Mouse (Mus musculus): ENCODE results near the gene Camkv. TPM values are rescaled to one million over a fixed set of nuclear protein-coding genes. Genes with fewer than 3 reads are reported as not detected.

The Camkv gene
- total and polyA plus RNA-seq, 3 experiments = not detected

- DNase-seq (ENCODE audit: extremely low read depth) = no peak
- Histone ChIP-seq H3K4me3 (replicated peaks in 1 of 3; ENCODE audit: low read depth in 2 of 3, low read length in 2 of 3, poor library complexity in 1 of 3) (no peak overlapping the region), H3K9me3 (replicated peaks; ENCODE audit: low read length) (no peaks in the 10 kb centered on the region), H3K9ac (ENCODE audit: insufficient read depth, low read depth) (no peak overlapping the region), H3K79me2 (replicated peaks; ENCODE audit: control insufficient read depth, extremely low read depth, insufficient read depth, poor library complexity, severe bottlenecking) (no peaks in the 10 kb centered on the region), H3K27ac (ENCODE audit: insufficient read depth, low read depth) (no peak overlapping the region), H3K36me3 (replicated peaks in 1 of 2; ENCODE audit: control insufficient read depth in 1 of 2, insufficient read depth in 1 of 2, low read length in 1 of 2) (peaks cover 25 to 49% of the 10 kb centered on the region in 2 experiments), H3K4me2 (ENCODE audit: insufficient read depth, low read depth, poor library complexity, severe bottlenecking) (no peak overlapping the region), H3K27me3 (replicated peaks) (no peaks in the 10 kb centered on the region), H3K4me1 (ENCODE audit: control insufficient read depth in 1 of 2, insufficient read depth in 2 of 2) (peaks cover 13 to 31% of the 10 kb centered on the region in 2 experiments; a peak in 3 of 4 replicates)
- in situ Hi-C loops (cut with MboI; ENCODE audit: low pct_ligation_motif_present, low pct_unique_long_range_greater_than_20kb, low sequenced_read_pairs) (no loop called here), dilution Hi-C loops (cut with MboI; ENCODE audit: extremely low pct_ligation_motif_present, extremely low pct_unique_long_range_greater_than_20kb, low sequenced_read_pairs) (no loop called here)
- TF ChIP-seq EP300 (IDR thresholded peaks at IDR 0.05; ENCODE audit: low read length) = no peak
- TF ChIP-seq RCOR1 (conservative IDR thresholded peaks at IDR 0.05; ENCODE audit: low read depth, low read length) = no peak
- no peak for TF ChIP-seq HCFC1 (IDR thresholded peaks at IDR 0.05; ENCODE audit: low read depth, low read length)
- no peak for TF ChIP-seq CTCF (conservative IDR thresholded peaks at IDR 0.05 in 1 of 2, IDR thresholded peaks at IDR 0.05 in 1 of 2; ENCODE audit: low read depth in 2 of 2, low read length in 2 of 2)
- TF ChIP-seq ELF1 (IDR thresholded peaks at IDR 0.05; ENCODE audit: low read depth, low read length) = no peak
- TF ChIP-seq MAFK (IDR thresholded peaks at IDR 0.05; ENCODE audit: insufficient replicate concordance, low read length) = no peak
- TF ChIP-seq TBP (conservative IDR thresholded peaks at IDR 0.05; ENCODE audit: low read depth, low read length) = no peak
- TF ChIP-seq CHD2 (IDR thresholded peaks at IDR 0.05; ENCODE audit: low read length) = no peak
- TF ChIP-seq NELFE (IDR thresholded peaks at IDR 0.05; ENCODE audit: low read depth, low read length) = no peak
- TF ChIP-seq BHLHE40 (IDR thresholded peaks at IDR 0.05; ENCODE audit: low read depth, low read length) = no peak
- no peak for TF ChIP-seq POLR2A (IDR thresholded peaks at IDR 0.05; ENCODE audit: low read depth, low read length)
- TF ChIP-seq TCF12 (IDR thresholded peaks at IDR 0.05; ENCODE audit: low read depth, low read length) = no peak
Measured at GRCm38 (mm10) chr9:107901627-107901914, 33.9 kb upstream of the Camkv start.

GRCm38 (mm10) chr9:107904726-107905125 lies 30.7 kb upstream of the Camkv start:
- Histone ChIP-seq H3K79me2 (replicated peaks; ENCODE audit: control insufficient read depth, extremely low read depth, insufficient read depth, poor library complexity, severe bottlenecking) (no peaks in the 10 kb centered on the region), H3K27me3 (replicated peaks) (peaks cover 13% of the 10 kb centered on the region), H3K27ac (ENCODE audit: insufficient read depth, low read depth) (no peak overlapping the region), H3K4me3 (replicated peaks in 1 of 3; ENCODE audit: low read depth in 2 of 3, low read length in 2 of 3, poor library complexity in 1 of 3) (no peak overlapping the region), H3K4me2 (ENCODE audit: insufficient read depth, low read depth, poor library complexity, severe bottlenecking) (no peak overlapping the region), H3K9me3 (replicated peaks; ENCODE audit: low read length) (no peaks in the 10 kb centered on the region), H3K4me1 (ENCODE audit: control insufficient read depth in 1 of 2, insufficient read depth in 2 of 2) (peaks cover 8 to 26% of the 10 kb centered on the region in 2 experiments; a peak in 3 of 4 replicates), H3K9ac (ENCODE audit: insufficient read depth, low read depth) (no peak overlapping the region), H3K36me3 (replicated peaks in 1 of 2; ENCODE audit: control insufficient read depth in 1 of 2, insufficient read depth in 1 of 2, low read length in 1 of 2) (peaks cover 25 to 36% of the 10 kb centered on the region in 2 experiments)
- TF ChIP-seq IRF4 (IDR thresholded peaks at IDR 0.05; ENCODE audit: low read depth, low read length) = peak; percentile 54; the same call in 1 of the 2 replicates
- TF ChIP-seq MAZ (IDR thresholded peaks at IDR 0.05; ENCODE audit: low read depth, low read length) = peak; percentile 66; the same call in 1 of the 2 replicates
- peak; percentile 66; the same call in 1 of the 2 replicates for TF ChIP-seq NELFE (IDR thresholded peaks at IDR 0.05; ENCODE audit: low read depth, low read length)
- TF ChIP-seq HCFC1 (IDR thresholded peaks at IDR 0.05; ENCODE audit: low read depth, low read length) = no peak
- no peak for TF ChIP-seq ZKSCAN1 (IDR thresholded peaks at IDR 0.05; ENCODE audit: borderline replicate concordance, low read depth, low read length)
- peak; percentile 90 for TF ChIP-seq SMC3 (IDR thresholded peaks at IDR 0.05; ENCODE audit: low read depth, low read length)
- TF ChIP-seq MYC (IDR thresholded peaks at IDR 0.05; ENCODE audit: low read depth, low read length) = 0 out of 2 replicates have a peak, but pooled peaks have one; percentile 57
- TF ChIP-seq TCF12 (IDR thresholded peaks at IDR 0.05; ENCODE audit: low read depth, low read length) = 0 out of 2 replicates have a peak, but pooled peaks have one; percentile 51
- TF ChIP-seq ZC3H11A (IDR thresholded peaks at IDR 0.05; ENCODE audit: low read depth, low read length) = peak; percentile 71
- TF ChIP-seq E2F4 (IDR thresholded peaks at IDR 0.05; ENCODE audit: insufficient replicate concordance, low read depth, low read length) = no peak
- no peak for TF ChIP-seq ZNF384 (IDR thresholded peaks at IDR 0.05; ENCODE audit: low read depth, low read length)
- peak; percentile 83 to 99 for TF ChIP-seq CTCF (conservative IDR thresholded peaks at IDR 0.05 in 1 of 2, IDR thresholded peaks at IDR 0.05 in 1 of 2; ENCODE audit: low read depth in 2 of 2, low read length in 2 of 2)
- peak; percentile 98 for TF ChIP-seq RAD21 (IDR thresholded peaks at IDR 0.05; ENCODE audit: low read depth, low read length)
- TF ChIP-seq SIN3A (IDR thresholded peaks at IDR 0.05; ENCODE audit: low read length) = peak; percentile 53; the same call in 1 of the 2 replicates
- peak; percentile 86 for DNase-seq (ENCODE audit: extremely low read depth)
- dilution Hi-C loops (cut with MboI; ENCODE audit: extremely low pct_ligation_motif_present, extremely low pct_unique_long_range_greater_than_20kb, low sequenced_read_pairs) (no loop called here), in situ Hi-C loops (cut with MboI; ENCODE audit: low pct_ligation_motif_present, low pct_unique_long_range_greater_than_20kb, low sequenced_read_pairs) (no loop called here)

Data from CH12.LX (cell line).